Mouse (Mus musculus) liver, embryonic 14.5 days (tissue): ENCODE results near the gene Vps13d.

Experiments used
- CTCF ChIP-seq: IDR thresholded peaks from 2 replicates; pipeline ENCODE4 v1.5.1; 2016; ENCODE audit warnings: antibody characterized with exemption, low read depth, control low read depth
- EP300 ChIP-seq: IDR thresholded peaks from 2 replicates; pipeline ENCODE4 v1.6.1; 2016; ENCODE audit warnings: antibody characterized with exemption, low read depth

DNA sequence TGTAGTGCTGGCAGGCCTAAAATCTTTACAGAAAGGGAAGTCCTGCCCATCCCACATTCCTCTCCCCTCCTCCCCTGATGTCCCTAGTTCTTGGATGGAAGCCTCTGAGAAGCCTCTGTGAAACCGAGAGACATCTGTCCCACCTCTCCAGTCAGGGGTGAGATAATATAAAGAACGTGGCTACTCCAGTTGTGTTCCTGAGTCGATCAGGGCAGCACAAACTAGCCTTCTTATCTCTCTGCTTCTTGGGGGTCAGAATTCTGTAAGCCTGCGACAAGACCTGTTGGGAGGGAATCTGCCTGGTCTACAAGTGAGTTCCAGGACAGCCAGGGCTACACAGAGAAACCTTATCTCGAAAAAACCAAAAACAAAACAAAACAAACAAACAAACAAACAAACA lies 251.5 kb downstream of the Vps13d start:
- TF ChIP-seq CTCF (no peak), EP300 (no peak)
